Mouse (Mus musculus) lung, embryonic 14.5 days (tissue): ENCODE data around the gene Tas2r135. TPM values are rescaled to one million over a fixed set of nuclear protein-coding genes. Genes with fewer than 3 reads are reported as not detected.

ENCODE experiments used
- ATAC-seq: fragments of 200-750 bp; cut with Nextera tagmentation; 2 replicates; pipeline ENCODE4 v1.8.0; 2017; ENCODE audit warnings: mild to moderate bottlenecking, moderate TSS enrichment, moderate library complexity; ENCODE audit not compliant: insufficient read depth
- DNase-seq: peaks from one replicate; pipeline ENCODE4 v3.0.0-alpha.2; 2015
- H3K27ac ChIP-seq: fragments of 300-500 bp; sonication (generic); 2 replicates; pipeline ENCODE4 v1.5.1; 2014; ENCODE audit warnings: low read depth, mild to moderate bottlenecking, moderate library complexity
- H3K27me3 ChIP-seq: fragments of 300-500 bp; sonication (generic); 2 replicates; pipeline ENCODE4 v1.6.1; 2014; ENCODE audit warnings: low read length, control low read depth; ENCODE audit not compliant: insufficient read depth
- H3K36me3 ChIP-seq: fragments of 300-500 bp; sonication (generic); 2 replicates; pipeline ENCODE4 v1.6.1; 2014; ENCODE audit warnings: control low read depth; ENCODE audit not compliant: insufficient read depth
- H3K4me1 ChIP-seq: fragments of 300-500 bp; sonication (generic); 2 replicates; pipeline ENCODE4 v1.6.1; 2014; ENCODE audit warnings: antibody characterized with exemption, control low read depth; ENCODE audit not compliant: insufficient read depth
- H3K4me2 ChIP-seq: fragments of 300-500 bp; sonication (generic); 2 replicates; pipeline ENCODE4 v1.6.1; 2014; ENCODE audit warnings: mild to moderate bottlenecking
- H3K4me3 ChIP-seq: fragments of 300-500 bp; sonication (generic); 2 replicates; pipeline ENCODE4 v1.5.1; 2014; ENCODE audit warnings: low read depth, low read length
- H3K9ac ChIP-seq: fragments of 300-500 bp; sonication (generic); 2 replicates; pipeline ENCODE4 v1.6.1; 2014
- H3K9me3 ChIP-seq: fragments of 300-500 bp; sonication (generic); 2 replicates; pipeline ENCODE4 v1.6.1; 2016; ENCODE audit warnings: low read depth, low read length, control low read depth
- CTCF ChIP-seq: IDR thresholded peaks from 2 replicates; pipeline ENCODE4 v1.5.1; 2016; ENCODE audit warnings: antibody characterized with exemption, low read depth
- WGBS: fragments of 180-500 bp; shearing (Covaris S2); extraction: QIAGEN DNeasy Blood & Tissue Kit; methylation state at CpG from one replicate; pipeline ENCODE4 v1.1.7; 2014; 5-methylcytosine and 5-hydroxymethylcytosine counted together
- polyA plus RNA-seq: library from polyadenylated mRNA; unstranded; fragments of >200 nt; fragmentation: Nextera tagmentation; extraction: Ambion mirVana; gene quantifications from 2 replicates; pipeline ENCODE4 v1.2.1, GENCODE M21; 2014

Tas2r135 gene
- not detected in 2 replicates for polyA plus RNA-seq

DNA sequence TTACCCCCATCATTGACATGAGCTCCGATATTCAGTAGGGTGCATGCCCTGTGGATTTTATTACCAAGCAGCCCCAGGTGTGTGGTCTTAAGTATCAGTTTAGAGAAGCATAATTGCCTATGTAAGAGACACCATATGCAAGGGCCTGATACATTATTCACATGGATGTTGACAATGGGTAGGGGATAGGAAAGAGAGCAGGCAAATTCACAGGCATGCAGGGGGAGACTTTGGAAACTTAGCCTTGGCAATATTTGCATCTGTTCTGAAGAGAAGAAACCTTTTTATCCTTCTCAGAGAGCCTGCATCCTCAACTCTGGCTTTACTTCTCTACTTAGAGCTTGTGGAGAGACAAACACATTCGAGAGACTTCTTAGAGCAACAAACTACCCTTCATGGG is at the start of gene Tas2r135:
Tas2r135 (plus strand) TSS at position 301 of the 400 bp plus-strand sequence.
- DNase-seq, result no peak
- no peaks in the 10 kb centered on the region for H3K4me1 ChIP-seq

DNA sequence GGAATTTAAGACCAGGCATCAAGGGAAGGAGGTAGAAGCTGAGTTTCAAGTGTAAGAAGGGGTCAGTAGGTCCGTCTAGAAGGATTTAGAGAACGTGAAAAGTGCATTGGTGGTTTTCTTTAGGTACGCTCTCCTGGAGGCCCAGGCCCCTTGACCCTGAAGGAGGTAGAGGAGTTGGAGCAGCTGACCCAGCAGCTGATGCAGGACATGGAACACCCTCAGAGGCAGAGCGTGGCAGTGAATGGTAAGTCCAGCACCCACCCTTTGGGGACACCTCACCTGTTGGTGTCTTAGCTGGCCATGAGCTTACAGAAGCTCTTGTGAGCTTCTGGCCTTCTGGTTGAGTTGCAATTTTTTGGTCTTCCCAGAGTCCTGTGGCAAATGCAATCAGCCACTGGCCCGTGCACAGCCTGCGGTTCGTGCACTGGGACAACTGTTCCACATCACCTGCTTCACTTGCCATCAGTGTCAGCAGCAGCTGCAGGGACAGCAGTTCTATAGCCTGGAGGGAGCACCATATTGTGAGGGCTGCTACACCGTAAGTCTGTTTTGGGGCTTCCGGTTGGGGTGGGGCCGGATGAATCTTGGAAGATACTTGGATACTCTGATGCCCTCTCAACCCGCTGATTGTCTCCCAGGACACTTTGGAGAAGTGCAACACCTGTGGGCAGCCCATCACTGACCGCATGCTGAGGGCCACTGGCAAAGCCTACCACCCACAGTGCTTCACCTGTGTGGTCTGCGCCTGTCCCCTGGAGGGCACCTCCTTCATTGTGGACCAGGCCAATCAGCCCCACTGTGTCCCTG is 49.2 kb upstream of the Tas2r135 start:
- no peak for TF ChIP-seq CTCF
- no peak overlapping the region for H3K9ac ChIP-seq
- WGBS, result 87% methylated on average over 13 of the region's 13 CpGs
- DNase-seq, result no peak
- H3K4me1 ChIP-seq, result peaks cover 28% of the 10 kb centered on the region
- no peak overlapping the region for H3K27ac ChIP-seq
- peaks cover 96% of the 10 kb centered on the region for H3K36me3 ChIP-seq
- H3K27me3 ChIP-seq, result no peaks in the 10 kb centered on the region
- no peak for ATAC-seq
- H3K4me3 ChIP-seq, result no peak overlapping the region
- H3K9me3 ChIP-seq, result no peaks in the 10 kb centered on the region
- H3K4me2 ChIP-seq, result no peak overlapping the region

More for the DNA sequence above, at the start of gene Tas2r135:
- no peak within 1 kb of the TSS for H3K9ac ChIP-seq
- TF ChIP-seq CTCF, result no peak
- no peaks in the 10 kb centered on the region for H3K9me3 ChIP-seq
- WGBS, result 53% methylated on average over 2 of the region's 2 CpGs
- H3K4me2 ChIP-seq, result no peak within 1 kb of the TSS
- no peak within 1 kb of the TSS for H3K4me3 ChIP-seq
- H3K27me3 ChIP-seq, result no peaks in the 10 kb centered on the region
- no peaks in the 10 kb centered on the region for H3K36me3 ChIP-seq
- no peak for ATAC-seq
- no peak within 1 kb of the TSS for H3K27ac ChIP-seq

DNA sequence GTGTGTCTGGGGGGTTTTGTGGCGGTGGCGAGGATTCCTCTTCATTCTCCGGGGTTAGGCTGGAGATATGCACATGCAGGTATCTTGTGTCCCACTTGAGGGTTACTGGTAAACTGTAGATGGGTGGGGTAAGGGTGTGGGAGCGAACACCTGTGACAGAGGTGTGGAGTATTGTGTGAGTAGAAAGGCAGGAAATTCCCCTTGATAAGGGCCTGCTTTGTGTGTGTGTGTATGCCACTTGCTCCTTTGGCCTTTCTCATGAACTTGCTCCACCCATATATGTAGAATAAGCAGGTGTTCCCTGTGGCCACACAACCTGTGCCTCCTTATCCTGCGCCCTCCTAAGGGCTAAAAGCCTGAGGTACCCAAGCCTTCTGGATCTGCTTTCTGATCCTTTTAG is 48.3 kb upstream of the Tas2r135 start:
- Histone ChIP-seq H3K4me1 (peaks cover 23% of the 10 kb centered on the region), H3K9me3 (no peaks in the 10 kb centered on the region), H3K9ac (no peak overlapping the region), H3K36me3 (peaks cover 96% of the 10 kb centered on the region), H3K4me2 (no peak overlapping the region), H3K4me3 (no peak overlapping the region), H3K27ac (no peak overlapping the region), H3K27me3 (no peaks in the 10 kb centered on the region)
- DNase-seq, result no peak
- ATAC-seq, result no peak
- TF ChIP-seq CTCF, result no peak
- WGBS, result 88% methylated on average over 5 of the region's 5 CpGs

DNA sequence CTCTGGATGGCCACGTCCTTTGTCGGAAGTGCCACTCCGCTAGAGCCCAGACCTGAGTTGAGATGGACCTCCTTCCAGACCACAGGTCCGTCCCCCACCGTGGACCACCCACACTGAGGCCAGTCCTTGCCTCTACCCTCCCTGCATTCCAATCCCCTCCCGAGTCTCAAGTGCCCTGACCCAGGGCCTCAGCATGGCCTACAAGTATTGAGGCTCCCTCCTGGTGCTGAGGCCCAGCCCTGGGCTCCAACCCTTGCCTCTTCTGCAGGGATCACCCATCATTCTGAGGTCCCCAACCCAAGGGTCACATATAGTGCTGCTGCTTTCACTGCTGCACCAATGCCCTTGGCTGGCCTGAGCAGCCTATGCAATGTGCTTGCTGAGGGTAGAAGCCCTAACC is 47.3 kb upstream of the Tas2r135 start:
- Histone ChIP-seq H3K4me3 (no peak overlapping the region), H3K36me3 (peaks cover 87% of the 10 kb centered on the region), H3K4me1 (peaks cover 27% of the 10 kb centered on the region), H3K27ac (no peak overlapping the region), H3K4me2 (no peak overlapping the region), H3K9me3 (no peaks in the 10 kb centered on the region), H3K9ac (no peak overlapping the region), H3K27me3 (no peaks in the 10 kb centered on the region)
- DNase-seq (no peak), ATAC-seq (no peak)
- 34% methylated on average over 6 of the region's 6 CpGs for WGBS
- no peak for TF ChIP-seq CTCF

DNA sequence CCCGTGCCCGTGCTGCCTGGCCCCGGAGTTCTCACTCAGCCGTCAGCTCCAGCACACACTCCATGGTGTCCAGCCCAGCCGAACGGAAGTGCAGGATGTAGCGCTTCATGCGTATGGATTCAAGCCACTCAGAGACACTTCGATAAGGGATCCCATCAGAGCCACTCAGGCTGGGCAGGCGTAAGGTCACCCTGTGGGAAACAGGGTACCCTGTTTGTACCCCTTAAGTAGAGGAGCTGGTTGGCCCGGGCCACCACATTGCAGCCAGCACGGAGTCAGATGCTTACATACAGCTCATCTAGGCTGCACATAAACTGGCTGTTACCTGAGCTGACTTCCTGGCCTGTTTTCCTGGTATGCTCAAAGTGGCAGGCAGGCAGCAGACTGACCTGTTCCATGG is 46.3 kb upstream of the Tas2r135 start:
- H3K4me1 ChIP-seq, result peaks cover 17% of the 10 kb centered on the region; the same call in 1 of the 2 replicates
- TF ChIP-seq CTCF, result no peak

DNA sequence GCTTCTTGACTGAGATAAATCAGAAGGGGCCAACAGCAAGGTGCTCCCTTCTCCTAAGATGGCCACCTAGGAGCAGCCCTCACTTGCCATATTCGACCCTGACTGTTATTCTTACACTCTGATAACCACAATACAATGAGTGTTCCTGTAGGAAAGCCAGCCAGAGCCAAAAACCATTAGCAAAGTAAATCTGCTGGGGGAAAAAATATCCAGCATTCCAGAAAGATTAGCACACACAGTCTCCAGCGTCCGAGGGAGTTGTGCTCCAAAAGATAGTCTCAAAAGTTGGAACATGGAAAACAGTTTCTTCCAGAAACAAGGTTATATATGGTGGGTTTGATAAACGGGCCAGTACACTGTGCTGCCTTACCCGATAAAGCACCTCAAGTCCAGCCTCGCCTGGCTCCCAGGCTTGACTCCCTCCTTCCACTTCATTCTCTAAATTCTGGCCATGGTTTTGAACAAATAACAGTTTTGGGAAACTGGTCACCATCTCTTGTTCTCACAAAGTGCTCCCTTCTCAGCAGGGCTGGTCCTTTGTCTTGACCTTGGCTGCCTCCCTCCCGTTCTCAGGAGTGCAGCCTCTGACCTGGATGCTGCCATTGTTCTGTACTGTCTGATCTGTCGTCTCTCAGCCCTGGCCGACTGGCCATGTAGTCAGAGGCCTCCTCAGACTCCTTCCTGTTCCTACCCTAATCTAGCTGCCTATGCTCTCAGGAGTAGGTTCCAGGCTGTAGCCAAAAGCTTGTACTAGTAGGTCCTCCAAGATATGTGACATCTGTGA is 45.7 kb upstream of the Tas2r135 start:
- peak overlapping the region; percentile 69 for H3K27ac ChIP-seq
- 53% methylated on average over 9 of the region's 9 CpGs for WGBS
- no peaks in the 10 kb centered on the region for H3K9me3 ChIP-seq
- no peak for TF ChIP-seq CTCF
- H3K9ac ChIP-seq, result no peak overlapping the region
- DNase-seq, result peak; percentile 62
- H3K4me1 ChIP-seq, result peaks cover 12% of the 10 kb centered on the region; the same call in 1 of the 2 replicates
- peaks cover 76% of the 10 kb centered on the region for H3K36me3 ChIP-seq
- 0 out of 2 replicates have a peak, but pooled peaks have one; percentile 3 for ATAC-seq
- no peak overlapping the region for H3K4me3 ChIP-seq
- H3K27me3 ChIP-seq, result no peaks in the 10 kb centered on the region
- no peak overlapping the region for H3K4me2 ChIP-seq

More for the DNA sequence above, 46.3 kb upstream of the Tas2r135 start:
- H3K27me3 ChIP-seq, result no peaks in the 10 kb centered on the region
- H3K4me3 ChIP-seq, result no peak overlapping the region
- 75% methylated on average over 12 of the region's 12 CpGs for WGBS
- no peak for ATAC-seq
- H3K36me3 ChIP-seq, result peaks cover 78% of the 10 kb centered on the region
- H3K9ac ChIP-seq, result no peak overlapping the region
- no peak for DNase-seq
- H3K4me2 ChIP-seq, result no peak overlapping the region
- peak overlapping the region; percentile 58; the same call in 1 of the 2 replicates for H3K27ac ChIP-seq
- H3K9me3 ChIP-seq, result no peaks in the 10 kb centered on the region
